ENCODE assay signal across 7 mouse cellular contexts in genomic region chr3:101653446-101653845, GRCm38 (mm10). TPM values are rescaled to one million over a fixed set of nuclear protein-coding genes. Genes with fewer than 3 reads are reported as not detected.
DNase-seq lines count a peak whose midpoint lies in the region; ATAC-seq and TF ChIP-seq lines count a peak whose summit lies in the region.

No protein-coding gene starts in this region.

- no peak overlapping the region for H3K9ac ChIP-seq in midbrain, postnatal 0 days (replicated peaks; ENCODE audit: low read length, poor library complexity, severe bottlenecking)
- H3K9ac ChIP-seq in midbrain, embryonic 11.5 days (ENCODE audit: low read length) = no peak overlapping the region
- H3K9ac ChIP-seq in kidney, embryonic 14.5 days (ENCODE audit: low read depth, low read length) = no peak overlapping the region

- no peak overlapping the region for H3K4me2 ChIP-seq in midbrain, postnatal 0 days (ENCODE audit: low read depth, low read length, poor library complexity, severe bottlenecking)
- no peak overlapping the region for H3K4me2 ChIP-seq in midbrain, embryonic 11.5 days
- no peak overlapping the region for H3K4me2 ChIP-seq in kidney, embryonic 14.5 days (replicated peaks; ENCODE audit: low read depth, low read length)

- H3K27me3 ChIP-seq in midbrain, postnatal 0 days (ENCODE audit: insufficient read depth, low read length) = no peaks in the 10 kb centered on the region
- no peaks in the 10 kb centered on the region for H3K27me3 ChIP-seq in midbrain, embryonic 11.5 days (ENCODE audit: control insufficient read depth, insufficient read depth, low read length)
- no peaks in the 10 kb centered on the region for H3K27me3 ChIP-seq in kidney, embryonic 14.5 days (ENCODE audit: control insufficient read depth, insufficient read depth, low read length)

- no peak overlapping the region for H3K4me3 ChIP-seq in midbrain, postnatal 0 days (ENCODE audit: low read depth, low read length)
- no peak overlapping the region for H3K4me3 ChIP-seq in midbrain, embryonic 11.5 days (ENCODE audit: low read depth, low read length)
- no peak overlapping the region for H3K4me3 ChIP-seq in kidney, embryonic 14.5 days (ENCODE audit: low read length)

- intact Hi-C loops in left cerebral cortex, postnatal 10 days (cut with DNase I) = no loop called here

- H3K4me1 ChIP-seq in midbrain, postnatal 0 days (ENCODE audit: insufficient read depth, low read length) = peaks cover 2% of the 10 kb centered on the region; the same call in 1 of the 2 replicates
- no peaks in the 10 kb centered on the region for H3K4me1 ChIP-seq in midbrain, embryonic 11.5 days (ENCODE audit: control insufficient read depth, insufficient read depth, low read length)
- peaks cover 3% of the 10 kb centered on the region; the same call in 1 of the 2 replicates for H3K4me1 ChIP-seq in kidney, embryonic 14.5 days (ENCODE audit: control insufficient read depth, insufficient read depth, low read length)

- no peak for TF ChIP-seq CTCF in midbrain, postnatal 0 days (IDR thresholded peaks at IDR 0.05)

- no peak for ATAC-seq in midbrain, postnatal 0 days (ENCODE audit: low FRiP score)
- no peak for ATAC-seq in midbrain, embryonic 11.5 days (ENCODE audit: low FRiP score)
- no peak for ATAC-seq in kidney, embryonic 14.5 days (ENCODE audit: low FRiP score, low TSS enrichment)

- no peaks in the 10 kb centered on the region for H3K36me3 ChIP-seq in midbrain, postnatal 0 days (ENCODE audit: insufficient read depth, low read length)
- no peaks in the 10 kb centered on the region for H3K36me3 ChIP-seq in midbrain, embryonic 11.5 days (ENCODE audit: control insufficient read depth, insufficient read depth, low read length)
- H3K36me3 ChIP-seq in kidney, embryonic 14.5 days (ENCODE audit: control insufficient read depth, insufficient read depth, low read length) = no peaks in the 10 kb centered on the region

- DNase-seq in midbrain, postnatal 0 days (ENCODE audit: low spot score) = peak; percentile 42
- no peak for DNase-seq in midbrain, embryonic 11.5 days (ENCODE audit: low spot score, missing footprints)
- DNase-seq in frontal cortex, postnatal 10 days (ENCODE audit: low spot score in 2 of 2) = peak; percentile 27 to 32
- DNase-seq in left cerebral cortex, postnatal 10 days (ENCODE audit: extremely low spot score in 1 of 2, low spot score in 2 of 2) = peak; percentile 46 to 47
- no peak for DNase-seq in ovary, postnatal 36 days (ENCODE audit: low spot score)
- DNase-seq in thymus, postnatal 14 days = no peak

- WGBS in midbrain, postnatal 0 days = 33% methylated on average over 7 of the region's 7 CpGs
- 49% methylated on average over 7 of the region's 7 CpGs for WGBS in midbrain, embryonic 11.5 days
- 46% methylated on average over 7 of the region's 7 CpGs for WGBS in kidney, embryonic 14.5 days

- H3K27ac ChIP-seq in midbrain, postnatal 0 days (ENCODE audit: low read depth, low read length) = no peak overlapping the region
- H3K27ac ChIP-seq in midbrain, embryonic 11.5 days (ENCODE audit: low read depth, low read length) = no peak overlapping the region
- H3K27ac ChIP-seq in kidney, embryonic 14.5 days (ENCODE audit: low read depth, low read length) = no peak overlapping the region

- no peaks in the 10 kb centered on the region for H3K9me3 ChIP-seq in midbrain, postnatal 0 days (ENCODE audit: low read length)
- H3K9me3 ChIP-seq in midbrain, embryonic 11.5 days (ENCODE audit: control insufficient read depth, low read length) = no peaks in the 10 kb centered on the region
- H3K9me3 ChIP-seq in kidney, embryonic 14.5 days (ENCODE audit: control insufficient read depth, low read length) = no peaks in the 10 kb centered on the region

RNA-seq across cellular contexts. Expression of gene Atp1a1, which starts 49.0 kb away (rescaled TPM):
- total RNA-seq in midbrain, postnatal 0 days (2014; rRNA removed) = 211 and 235 TPM in 2 replicates
- 54.7 and 56.7 TPM in 2 replicates for polyA plus RNA-seq in midbrain, postnatal 0 days (2015; fragmentation: Nextera tagmentation; extraction: Ambion mirVana)
- polyA plus RNA-seq in midbrain, embryonic 11.5 days (2014; fragmentation: Nextera tagmentation; extraction: Ambion mirVana) = 81.3 and 87.0 TPM in 2 replicates
- 100 to 1,000 TPM; 622 to 655 TPM for total RNA-seq in left cerebral cortex, postnatal 10 days (2021)
- 166 and 280 TPM in 2 replicates for polyA plus RNA-seq in kidney, embryonic 14.5 days (2014; fragmentation: Nextera tagmentation; extraction: Ambion mirVana)

Comparison
In these comparisons a context has a peak if more than half of its experiments do, and no peak if none do; other contexts are left out.
1. DNase-seq: peak in midbrain, postnatal 0 days (single experiment), frontal cortex, postnatal 10 days (2 of 2) and left cerebral cortex, postnatal 10 days (2 of 2); none in midbrain, embryonic 11.5 days (single experiment), ovary, postnatal 36 days (single experiment) and thymus, postnatal 14 days (single experiment).